Mouse (Mus musculus): ENCODE data around the gene Olfr517.

Gene Olfr517

GRCm38 (mm10) chr7:108872279-108872678 lies at the start of gene Olfr517:
Gene Olfr517 (minus strand): TSS chr7:108872379.
- no peak for DNase-seq (ENCODE audit: low spot score in 2 of 2)

GRCm38 (mm10) chr7:108903969-108904368 lies 31.8 kb upstream of the Olfr517 start:
- DNase-seq (ENCODE audit: low spot score in 2 of 2): no peak

- DNase-seq (ENCODE audit: low spot score in 2 of 2): no peak
These were observed 22.1 kb upstream of the Olfr517 start, which contains the start of gene Olfr519 for GRCm38 (mm10) chr7:108894320-108894719. Gene Olfr519 (minus strand): TSS chr7:108894420.

- DNase-seq (ENCODE audit: low spot score in 2 of 2): no peak
These were observed 12.7 kb upstream of the Olfr517 start, which contains the start of gene Olfr518 for GRCm38 (mm10) chr7:108884906-108885305. Gene Olfr518 (minus strand): TSS chr7:108885006.

GRCm38 (mm10) chr7:108850429-108850828 lies 21.8 kb downstream of the Olfr517 start, which contains the start of gene Olfr516:
Gene Olfr516 (minus strand): TSS chr7:108850529.
- DNase-seq (ENCODE audit: low spot score in 2 of 2): no peak

- no peak for DNase-seq (ENCODE audit: low spot score in 2 of 2)
These were observed 46.3 kb downstream of the Olfr517 start, which contains the start of gene Olfr514 for GRCm38 (mm10) chr7:108825897-108826296. Gene Olfr514 (minus strand): TSS chr7:108825997.

All from frontal cortex, postnatal 36 days (tissue).